Mouse (Mus musculus) kidney, postnatal 0 days (tissue): ENCODE data around the gene Mrps5. TPM values are rescaled to one million over a fixed set of nuclear protein-coding genes. Genes with fewer than 3 reads are reported as not detected.

Experiments
- ATAC-seq: fragments of 200-750 bp; cut with Nextera tagmentation; replicated peaks from 2 replicates; pipeline ENCODE4 v1.8.0; 2017; ENCODE audit warnings: low read depth, moderate number of reproducible peaks, moderate TSS enrichment, moderate library complexity; ENCODE audit not compliant: low FRiP score
- DNase-seq: peaks from one replicate; pipeline ENCODE4 v3.0.0-alpha.2; 2016; ENCODE audit warnings: low spot score
- H3K27ac ChIP-seq: fragments of 300-500 bp; sonication (generic); 2 replicates; pipeline ENCODE4 v1.5.1; 2014; ENCODE audit warnings: mild to moderate bottlenecking
- H3K27me3 ChIP-seq: fragments of 300-500 bp; sonication (generic); 2 replicates; pipeline ENCODE4 v1.6.1; 2014; ENCODE audit warnings: low read length, mixed read lengths; ENCODE audit not compliant: insufficient read depth
- H3K36me3 ChIP-seq: fragments of 300-500 bp; sonication (generic); 2 replicates; pipeline ENCODE4 v1.6.1; 2014; ENCODE audit warnings: low read length, mixed read lengths; ENCODE audit not compliant: insufficient read depth
- H3K4me1 ChIP-seq: fragments of 300-500 bp; sonication (generic); replicated peaks from 2 replicates; pipeline ENCODE4 v1.6.1; 2014; ENCODE audit warnings: antibody characterized with exemption, low read length, mixed read lengths; ENCODE audit not compliant: insufficient read depth
- H3K4me2 ChIP-seq: fragments of 300-500 bp; sonication (generic); 2 replicates; pipeline ENCODE4 v1.6.1; 2014; ENCODE audit warnings: mild to moderate bottlenecking, low read length, moderate library complexity, mixed read lengths
- H3K4me3 ChIP-seq: fragments of 300-500 bp; sonication (generic); replicated peaks from 2 replicates; pipeline ENCODE4 v1.5.1; 2014; ENCODE audit warnings: low read depth, low read length
- H3K9ac ChIP-seq: fragments of 300-500 bp; sonication (generic); 2 replicates; pipeline ENCODE4 v1.6.1; 2014; ENCODE audit warnings: low read depth, low read length
- H3K9me3 ChIP-seq: fragments of 300-500 bp; sonication (generic); replicated peaks from 2 replicates; pipeline ENCODE4 v1.6.1; 2016; ENCODE audit warnings: low read length, inconsistent platforms, mixed read lengths
- CTCF ChIP-seq: IDR thresholded peaks from 2 replicates; pipeline ENCODE4 v1.5.1; 2016; ENCODE audit warnings: antibody characterized with exemption, low read depth, mild to moderate bottlenecking, moderate library complexity
- WGBS: fragments of 180-500 bp; shearing (Covaris S2); extraction: QIAGEN DNeasy Blood & Tissue Kit; methylation state at CpG from one replicate; pipeline ENCODE4 v1.1.7; 2014; 5-methylcytosine and 5-hydroxymethylcytosine counted together
- polyA plus RNA-seq: library from polyadenylated mRNA; unstranded; fragments of >200 nt; fragmentation: Nextera tagmentation; extraction: Ambion mirVana; gene quantifications from 2 replicates; pipeline ENCODE4 v1.2.1, GENCODE M21; 2015

Gene Mrps5
- polyA plus RNA-seq, result 151 and 167 TPM in 2 replicates

GRCm38 (mm10) chr2:127586694-127587513, at the start of gene Mrps5, which contains the start of gene Zfp661:
Gene Mrps5 (plus strand): TSS chr2:127587222.
Gene Zfp661 (minus strand): TSS chr2:127587094.
- Histone ChIP-seq H3K36me3 (peaks cover 6% of the 10 kb centered on the region; the same call in 1 of the 2 replicates), H3K4me3 (peak within 1 kb of the TSS; percentile 92), H3K27ac (peak within 1 kb of the TSS; percentile 93), H3K4me1 (peaks cover 6% of the 10 kb centered on the region), H3K4me2 (peak within 1 kb of the TSS; percentile 84), H3K27me3 (no peaks in the 10 kb centered on the region), H3K9ac (peak within 1 kb of the TSS; percentile 94), H3K9me3 (no peaks in the 10 kb centered on the region)
- WGBS, result 5% methylated on average over 39 of the region's 39 CpGs
- TF ChIP-seq CTCF, result no peak
- ATAC-seq (peak; percentile 79), DNase-seq (peak; percentile 75)

GRCm38 (mm10) chr2:127537548-127537947, 49.5 kb upstream of the Mrps5 start:
- Histone ChIP-seq H3K9me3 (no peaks in the 10 kb centered on the region), H3K4me1 (no peaks in the 10 kb centered on the region), H3K36me3 (no peaks in the 10 kb centered on the region), H3K4me3 (no peak overlapping the region), H3K4me2 (no peak overlapping the region), H3K27me3 (peaks cover 18% of the 10 kb centered on the region), H3K9ac (no peak overlapping the region), H3K27ac (no peak overlapping the region)
- DNase-seq (no peak), ATAC-seq (no peak)
- no peak for TF ChIP-seq CTCF
- WGBS, result 59% methylated on average over 3 of the region's 3 CpGs

GRCm38 (mm10) chr2:127539494-127539893, 47.5 kb upstream of the Mrps5 start:
- Histone ChIP-seq H3K4me3 (no peak overlapping the region), H3K4me1 (no peaks in the 10 kb centered on the region), H3K27ac (no peak overlapping the region), H3K4me2 (no peak overlapping the region), H3K36me3 (no peaks in the 10 kb centered on the region), H3K27me3 (peaks cover 18% of the 10 kb centered on the region), H3K9me3 (no peaks in the 10 kb centered on the region), H3K9ac (no peak overlapping the region)
- peak; percentile 54 for TF ChIP-seq CTCF
- 18% methylated on average over 4 of the region's 4 CpGs for WGBS
- no peak for ATAC-seq
- peak; percentile 5 for DNase-seq

- DNase-seq (peak; percentile 31), ATAC-seq (peak; percentile 71)
- Histone ChIP-seq H3K9me3 (no peaks in the 10 kb centered on the region), H3K27ac (no peak within 1 kb of the TSS), H3K9ac (no peak within 1 kb of the TSS), H3K27me3 (peaks cover 18% of the 10 kb centered on the region), H3K36me3 (no peaks in the 10 kb centered on the region), H3K4me2 (peak within 1 kb of the TSS; percentile 40), H3K4me3 (peak within 1 kb of the TSS; percentile 5; the same call in 1 of the 2 replicates), H3K4me1 (no peaks in the 10 kb centered on the region)
- WGBS, result 3% methylated on average over 29 of the region's 29 CpGs
- TF ChIP-seq CTCF, result no peak
Observed at GRCm38 (mm10) chr2:127541185-127541584, 45.8 kb upstream of the Mrps5 start, which contains the start of gene Prom2. Gene Prom2 (minus strand): TSS chr2:127541467.

- H3K4me1 ChIP-seq, result no peaks in the 10 kb centered on the region
- TF ChIP-seq CTCF, result no peak
- H3K4me3 ChIP-seq, result no peak overlapping the region
- H3K9ac ChIP-seq, result no peak overlapping the region
- no peak overlapping the region for H3K27ac ChIP-seq
- no peaks in the 10 kb centered on the region for H3K36me3 ChIP-seq
- H3K27me3 ChIP-seq, result peaks cover 18% of the 10 kb centered on the region
- DNase-seq (no peak), ATAC-seq (no peak)
- H3K9me3 ChIP-seq, result no peaks in the 10 kb centered on the region
- 89% methylated on average over 2 of the region's 2 CpGs for WGBS
- H3K4me2 ChIP-seq, result 0 out of 2 replicates have a peak overlapping the region, but pooled peaks have one; percentile 40
Observed at GRCm38 (mm10) chr2:127541697-127542096, 45.3 kb upstream of the Mrps5 start.

- WGBS, result 79% methylated on average over 5 of the region's 5 CpGs
- DNase-seq (no peak), ATAC-seq (no peak)
- no peaks in the 10 kb centered on the region for H3K27me3 ChIP-seq
- no peaks in the 10 kb centered on the region for H3K36me3 ChIP-seq
- H3K4me2 ChIP-seq, result no peak overlapping the region
- H3K9ac ChIP-seq, result no peak overlapping the region
- TF ChIP-seq CTCF, result no peak
- H3K4me1 ChIP-seq, result no peaks in the 10 kb centered on the region
- no peak overlapping the region for H3K27ac ChIP-seq
- H3K4me3 ChIP-seq, result no peak overlapping the region
- no peaks in the 10 kb centered on the region for H3K9me3 ChIP-seq
Observed at GRCm38 (mm10) chr2:127548342-127549074, 38.5 kb upstream of the Mrps5 start.
